Mouse (Mus musculus) limb, embryonic 14.5 days (tissue): ENCODE measurements around the gene Eras. TPM values are rescaled to one million over a fixed set of nuclear protein-coding genes. Genes with fewer than 3 reads are reported as not detected.

Experiments used
- ATAC-seq: fragments of 200-750 bp; cut with Nextera tagmentation; 2 replicates; pipeline ENCODE4 v1.8.0; 2017; ENCODE audit warnings: low read depth, moderate number of reproducible peaks, moderate TSS enrichment; ENCODE audit not compliant: low FRiP score
- DNase-seq: peaks from one replicate; pipeline ENCODE4 v3.0.0-alpha.2; 2015; ENCODE audit warnings: low spot score
- H3K27ac ChIP-seq: fragments of 300-500 bp; sonication (generic); replicated peaks from 2 replicates; pipeline ENCODE4 v1.5.1; 2014; ENCODE audit warnings: low read depth, mild to moderate bottlenecking, low read length, moderate library complexity, mixed read lengths
- H3K27me3 ChIP-seq: fragments of 300-500 bp; sonication (generic); 2 replicates; pipeline ENCODE4 v1.6.1; 2014; ENCODE audit warnings: low read length, mixed read lengths; ENCODE audit not compliant: control insufficient read depth, insufficient read depth
- H3K36me3 ChIP-seq: fragments of 300-500 bp; sonication (generic); 2 replicates; pipeline ENCODE4 v1.6.1; 2014; ENCODE audit warnings: mild to moderate bottlenecking, low read length, moderate library complexity, mixed read lengths; ENCODE audit not compliant: control insufficient read depth, insufficient read depth
- H3K4me1 ChIP-seq: fragments of 300-500 bp; sonication (generic); 2 replicates; pipeline ENCODE4 v1.6.1; 2014; ENCODE audit warnings: antibody characterized with exemption, low read length, mixed read lengths; ENCODE audit not compliant: control insufficient read depth, insufficient read depth
- H3K4me2 ChIP-seq: fragments of 300-500 bp; sonication (generic); replicated peaks from 2 replicates; pipeline ENCODE4 v1.6.1; 2014; ENCODE audit warnings: low read depth, mild to moderate bottlenecking, low read length, moderate library complexity; ENCODE audit not compliant: severe bottlenecking
- H3K4me3 ChIP-seq: fragments of 300-500 bp; sonication (generic); replicated peaks from 2 replicates; pipeline ENCODE4 v1.5.1; 2014; ENCODE audit warnings: low read length
- H3K9ac ChIP-seq: fragments of 300-500 bp; sonication (generic); 2 replicates; pipeline ENCODE4 v1.6.1; 2014; ENCODE audit warnings: mild to moderate bottlenecking, low read depth, low read length, moderate library complexity; ENCODE audit not compliant: severe bottlenecking
- H3K9me3 ChIP-seq: fragments of 300-500 bp; sonication (generic); 2 replicates; pipeline ENCODE4 v1.6.1; 2016; ENCODE audit warnings: low read length; ENCODE audit not compliant: control insufficient read depth
- POLR2A ChIP-seq: fragments of 200-500 bp; IDR thresholded peaks from 2 replicates; pipeline ENCODE4 v1.8.0; 2012; ENCODE audit warnings: inconsistent platforms, mild to moderate bottlenecking, moderate library complexity, borderline replicate concordance; ENCODE audit not compliant: insufficient read depth, insufficient read length; ENCODE audit errors: extremely low read depth
- WGBS: fragments of 180-500 bp; shearing (Covaris S2); extraction: QIAGEN DNeasy Blood & Tissue Kit; methylation state at CpG from one replicate; pipeline ENCODE4 v1.1.7; 2014; 5-methylcytosine and 5-hydroxymethylcytosine counted together
- polyA plus RNA-seq, 2 experiments: library from polyadenylated mRNA; depleted of rRNA in 1 of 2; stranded (reverse) in 1 of 2; unstranded in 1 of 2; fragments of >200 nt; fragmentation: Nextera tagmentation in 1 of 2; extraction: Ambion mirVana in 1 of 2; gene quantifications; 2 replicates each; pipeline versions ENCODE4 v1.2.1 to v1.2.3; 2012 to 2014

The Eras gene
- polyA plus RNA-seq, 2 experiments: 0.05 TPM; not detected in 1

- Histone ChIP-seq H3K4me3 (no peak overlapping the region), H3K9me3 (no peaks in the 10 kb centered on the region), H3K36me3 (no peaks in the 10 kb centered on the region), H3K27me3 (no peaks in the 10 kb centered on the region), H3K4me2 (no peak overlapping the region), H3K4me1 (no peaks in the 10 kb centered on the region), H3K27ac (no peak overlapping the region), H3K9ac (no peak overlapping the region)
- TF ChIP-seq POLR2A: no peak
- DNase-seq (no peak), ATAC-seq (no peak)
- 74% methylated on average over 6 of the region's 9 CpGs for WGBS
Observed at GRCm38 (mm10) chrX:7967596-7968201, 39.3 kb upstream of the Eras start.

- H3K4me3 ChIP-seq: no peak overlapping the region
- 75% methylated on average over 4 of the region's 4 CpGs for WGBS
- H3K36me3 ChIP-seq: no peaks in the 10 kb centered on the region
- H3K27ac ChIP-seq: no peak overlapping the region
- no peaks in the 10 kb centered on the region for H3K9me3 ChIP-seq
- DNase-seq (no peak), ATAC-seq (no peak)
- H3K4me2 ChIP-seq: no peak overlapping the region
- no peak for TF ChIP-seq POLR2A
- no peaks in the 10 kb centered on the region for H3K27me3 ChIP-seq
- no peaks in the 10 kb centered on the region for H3K4me1 ChIP-seq
- H3K9ac ChIP-seq: no peak overlapping the region
Observed at GRCm38 (mm10) chrX:7966161-7966560, 37.8 kb upstream of the Eras start.

GRCm38 (mm10) chrX:7963829-7964626, 35.6 kb upstream of the Eras start:
- H3K36me3 ChIP-seq: no peaks in the 10 kb centered on the region
- no peak overlapping the region for H3K9ac ChIP-seq
- ATAC-seq (no peak), DNase-seq (no peak)
- H3K4me1 ChIP-seq: no peaks in the 10 kb centered on the region
- H3K27ac ChIP-seq: no peak overlapping the region
- 71% methylated on average over 7 of the region's 7 CpGs for WGBS
- no peaks in the 10 kb centered on the region for H3K27me3 ChIP-seq
- H3K4me2 ChIP-seq: no peak overlapping the region
- H3K4me3 ChIP-seq: no peak overlapping the region
- TF ChIP-seq POLR2A: no peak
- H3K9me3 ChIP-seq: no peaks in the 10 kb centered on the region

- Histone ChIP-seq H3K36me3 (no peaks in the 10 kb centered on the region), H3K27me3 (no peaks in the 10 kb centered on the region), H3K27ac (no peak overlapping the region), H3K4me3 (no peak overlapping the region), H3K9me3 (no peaks in the 10 kb centered on the region), H3K9ac (no peak overlapping the region), H3K4me1 (no peaks in the 10 kb centered on the region), H3K4me2 (no peak overlapping the region)
- TF ChIP-seq POLR2A: no peak
- DNase-seq: no peak
- no peak for ATAC-seq
- 91% methylated on average over 9 of the region's 9 CpGs for WGBS
Observed at GRCm38 (mm10) chrX:7958868-7959267, 30.5 kb upstream of the Eras start.

GRCm38 (mm10) chrX:7950091-7950490, 21.7 kb upstream of the Eras start:
- Histone ChIP-seq H3K4me2 (no peak overlapping the region), H3K27ac (no peak overlapping the region), H3K27me3 (no peaks in the 10 kb centered on the region), H3K9ac (no peak overlapping the region), H3K9me3 (no peaks in the 10 kb centered on the region), H3K4me1 (no peaks in the 10 kb centered on the region), H3K36me3 (no peaks in the 10 kb centered on the region), H3K4me3 (no peak overlapping the region)
- DNase-seq (no peak), ATAC-seq (no peak)
- TF ChIP-seq POLR2A: no peak
- 88% methylated on average over 7 of the region's 7 CpGs for WGBS
